Mouse (Mus musculus): Measurements from ENCODE around the gene Commd8. TPM values are rescaled to one million over a fixed set of nuclear protein-coding genes. Genes with fewer than 3 reads are reported as not detected.

Gene Commd8
- total RNA-seq (2023), result 119 TPM

GRCm38 (mm10) chr5:72167594-72168284 lies at the start of gene Commd8:
Commd8 (minus strand) TSS chr5:72168189.

